Mouse (Mus musculus): Measurements from ENCODE around the gene Ddn. TPM values are rescaled to one million over a fixed set of nuclear protein-coding genes. Genes with fewer than 3 reads are reported as not detected.

Gene Ddn
- total RNA-seq, 1 experiment from 2014 or later = 0.15 TPM

DNA sequence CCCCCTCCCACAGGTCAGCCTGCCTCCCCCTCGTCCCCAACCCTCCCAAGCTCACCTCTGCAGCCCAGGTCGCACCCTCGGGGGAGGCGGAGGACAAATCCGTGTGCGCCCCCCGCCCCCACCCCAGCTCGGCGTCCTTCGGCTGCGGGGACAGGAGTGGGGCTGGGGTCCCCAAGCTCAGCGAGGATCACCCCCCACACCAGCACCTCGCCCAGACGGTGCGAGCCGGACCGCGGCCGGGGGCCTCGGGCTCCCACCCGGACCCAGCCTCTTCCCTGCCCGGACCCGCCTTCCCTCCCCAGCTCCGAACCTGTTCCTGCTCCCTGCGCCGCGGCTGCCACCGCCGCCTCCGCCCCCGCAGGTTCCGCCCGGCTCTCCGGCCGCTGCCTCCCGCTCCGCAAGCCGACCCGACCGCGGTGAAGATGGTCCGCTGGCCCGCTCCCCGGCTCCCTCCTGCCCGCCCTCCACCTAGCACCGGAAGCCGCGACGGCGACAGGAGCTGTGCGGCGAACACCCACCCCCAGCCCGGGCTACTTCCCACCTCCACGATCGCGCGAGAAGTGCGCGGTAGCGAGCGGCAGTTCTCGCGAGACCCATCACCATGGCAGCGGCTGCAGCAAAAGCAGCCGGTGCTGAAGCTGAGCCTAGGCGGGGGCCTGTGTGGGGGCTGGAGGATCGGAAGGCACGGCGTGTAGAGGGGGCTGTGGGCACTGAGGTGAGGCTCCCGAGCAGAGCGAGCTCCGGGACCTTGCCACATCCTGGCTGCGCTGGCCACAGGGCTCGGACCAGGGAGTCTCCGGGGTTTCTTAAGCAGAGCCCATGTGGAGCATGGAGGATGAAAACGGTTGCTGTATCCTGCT is 46.4 kb downstream of the Ddn start, which contains the start of gene Arf3:
Gene Arf3, minus strand, starts transcription at position 545 of the 860 bp plus-strand sequence.
- peak; percentile 93 to 96 for ATAC-seq (replicated peaks in 1 of 2; ENCODE audit: insufficient read depth in 1 of 2, low FRiP score in 2 of 2, low TSS enrichment in 1 of 2, low read depth in 1 of 2, poor library complexity in 2 of 2, severe bottlenecking in 2 of 2)

- ATAC-seq (replicated peaks in 1 of 2; ENCODE audit: insufficient read depth in 1 of 2, low FRiP score in 2 of 2, low TSS enrichment in 1 of 2, low read depth in 1 of 2, poor library complexity in 2 of 2, severe bottlenecking in 2 of 2) = peak; percentile 34 to 46; a peak in 3 of 4 replicates
These were observed 47.1 kb downstream of the Ddn start for GRCm38 (mm10) chr15:98762201-98762621.

- no peak for ATAC-seq (replicated peaks in 1 of 2; ENCODE audit: insufficient read depth in 1 of 2, low FRiP score in 2 of 2, low TSS enrichment in 1 of 2, low read depth in 1 of 2, poor library complexity in 2 of 2, severe bottlenecking in 2 of 2)
These were observed 55.2 kb downstream of the Ddn start for GRCm38 (mm10) chr15:98754125-98754524.

Other genes starting within 250 kb of the Ddn start
- 109 and 125 TPM in 2 replicates for gene Ccnt1, start 238.6 kb downstream of the Ddn start, total RNA-seq (2017)
- not detected in 2 replicates for gene 4930415O20Rik, start 238.5 kb downstream of the Ddn start, total RNA-seq (2017)
- 14.1 and 17.3 TPM in 2 replicates for gene Adcy6, start 199.4 kb downstream of the Ddn start, total RNA-seq (2017)
- not detected in 2 replicates for gene Cacnb3, start 178.7 kb downstream of the Ddn start, total RNA-seq (2017)
- 93.8 and 108 TPM in 2 replicates for gene Ddx23, start 146.6 kb downstream of the Ddn start, total RNA-seq (2017)
- 0.79 and 1.1 TPM in 2 replicates for gene Rnd1, start 132.0 kb downstream of the Ddn start, total RNA-seq (2017)
- 0.19 TPM in 1 of 2 replicates, not detected in the other for gene Ccdc65, start 101.3 kb downstream of the Ddn start, total RNA-seq (2017)
- gene Fkbp11, start 81.3 kb downstream of the Ddn start, total RNA-seq (2017) = 5.9 and 11.3 TPM in 2 replicates
- 36.0 and 38.6 TPM in 2 replicates for gene Arf3, start 46.3 kb downstream of the Ddn start, total RNA-seq (2017)
- gene Wnt10b, start 31.3 kb downstream of the Ddn start, total RNA-seq (2017) = 1.4 and 1.8 TPM in 2 replicates
- gene Wnt1, start 19.6 kb downstream of the Ddn start, total RNA-seq (2017) = not detected in 2 replicates
- 70.7 and 115 TPM in 2 replicates for gene Prkag1, start 22.0 kb upstream of the Ddn start, total RNA-seq (2017)
- gene Kmt2d, start 61.7 kb upstream of the Ddn start, total RNA-seq (2017) = 33.0 and 45.0 TPM in 2 replicates
- gene Rhebl1, start 85.0 kb upstream of the Ddn start, total RNA-seq (2017) = 6.2 and 14.7 TPM in 2 replicates
- gene Dhh, start 89.0 kb upstream of the Ddn start, total RNA-seq (2017) = 0.13 TPM in 1 of 2 replicates, not detected in the other
- gene Lmbr1l, start 108.7 kb upstream of the Ddn start, total RNA-seq (2017) = 8.7 and 21.2 TPM in 2 replicates
- gene Tuba1b, start 125.1 kb upstream of the Ddn start, total RNA-seq (2017) = 672 and 707 TPM in 2 replicates
- 12.9 TPM in 1 of 2 replicates, not detected in the other for gene Gm49450, start 144.1 kb upstream of the Ddn start, total RNA-seq (2017)
- 35.1 and 40.0 TPM in 2 replicates for gene Tuba1a, start 144.2 kb upstream of the Ddn start, total RNA-seq (2017)
- gene Tuba1c, start 220.4 kb upstream of the Ddn start, total RNA-seq (2017) = 58.2 and 65.1 TPM in 2 replicates
- not detected in 2 replicates for gene Prph, start 245.7 kb upstream of the Ddn start, total RNA-seq (2017)